Mouse (Mus musculus) stomach, postnatal 0 days (tissue): ENCODE results near the gene Scamp4. TPM values are rescaled to one million over a fixed set of nuclear protein-coding genes. Genes with fewer than 3 reads are reported as not detected.

ENCODE experiments used
- ATAC-seq: fragments of 200-750 bp; cut with Nextera tagmentation; 2 replicates; pipeline ENCODE4 v1.8.0; 2017; ENCODE audit not compliant: low FRiP score, low TSS enrichment
- DNase-seq: peaks from one replicate; pipeline ENCODE4 v3.0.0-alpha.2; 2016; ENCODE audit warnings: low spot score
- H3K27ac ChIP-seq: fragments of 300-500 bp; sonication (generic); replicated peaks from 2 replicates; pipeline ENCODE4 v1.5.1; 2014; ENCODE audit warnings: mild to moderate bottlenecking, control low read depth
- H3K27me3 ChIP-seq: fragments of 300-500 bp; sonication (generic); 2 replicates; pipeline ENCODE4 v1.6.1; 2014; ENCODE audit warnings: low read length; ENCODE audit not compliant: control insufficient read depth, insufficient read depth
- H3K36me3 ChIP-seq: fragments of 300-500 bp; sonication (generic); 2 replicates; pipeline ENCODE4 v1.6.1; 2014; ENCODE audit warnings: low read length, mixed read lengths; ENCODE audit not compliant: control insufficient read depth, insufficient read depth
- H3K4me1 ChIP-seq: fragments of 300-500 bp; sonication (generic); replicated peaks from 2 replicates; pipeline ENCODE4 v1.6.1; 2014; ENCODE audit warnings: antibody characterized with exemption; ENCODE audit not compliant: control insufficient read depth, insufficient read depth
- H3K4me2 ChIP-seq: fragments of 300-500 bp; sonication (generic); replicated peaks from 2 replicates; pipeline ENCODE4 v1.6.1; 2014; ENCODE audit warnings: low read depth, mild to moderate bottlenecking, control low read depth, moderate library complexity
- H3K4me3 ChIP-seq: fragments of 300-500 bp; sonication (generic); 2 replicates; pipeline ENCODE4 v1.5.1; 2014; ENCODE audit warnings: low read depth, low read length, control low read depth
- H3K9ac ChIP-seq: fragments of 300-500 bp; sonication (generic); 2 replicates; pipeline ENCODE4 v1.6.1; 2014; ENCODE audit warnings: mild to moderate bottlenecking, low read length, control low read depth, mixed read lengths
- H3K9me3 ChIP-seq: fragments of 300-500 bp; sonication (generic); 2 replicates; pipeline ENCODE4 v1.6.1; 2016; ENCODE audit warnings: low read length; ENCODE audit not compliant: control insufficient read depth
- CTCF ChIP-seq: IDR thresholded peaks from 2 replicates; pipeline ENCODE4 v1.5.1; 2016; ENCODE audit warnings: antibody characterized with exemption, low read depth, mild to moderate bottlenecking, moderate library complexity
- EP300 ChIP-seq: optimal IDR thresholded peaks from 2 replicates; pipeline ENCODE3; 2016; ENCODE audit warnings: antibody characterized with exemption
- WGBS: fragments of 180-500 bp; shearing (Covaris S2); extraction: QIAGEN DNeasy Blood & Tissue Kit; methylation state at CpG from one replicate; pipeline ENCODE4 v1.1.7; 2014; 5-methylcytosine and 5-hydroxymethylcytosine counted together
- microRNA-seq: library from miRNA; unstranded; fragments of <30 nt; microRNA quantifications from one replicate; pipeline ENCODE4, GENCODE M21; 2016
- polyA plus RNA-seq: library from polyadenylated mRNA; unstranded; fragments of >200 nt; fragmentation: Nextera tagmentation; extraction: Ambion mirVana; gene quantifications from 2 replicates; pipeline ENCODE4 v1.2.1, GENCODE M21; 2015

Gene Scamp4
- polyA plus RNA-seq, 1 experiment from 2014 or later: 67.8 TPM

DNA sequence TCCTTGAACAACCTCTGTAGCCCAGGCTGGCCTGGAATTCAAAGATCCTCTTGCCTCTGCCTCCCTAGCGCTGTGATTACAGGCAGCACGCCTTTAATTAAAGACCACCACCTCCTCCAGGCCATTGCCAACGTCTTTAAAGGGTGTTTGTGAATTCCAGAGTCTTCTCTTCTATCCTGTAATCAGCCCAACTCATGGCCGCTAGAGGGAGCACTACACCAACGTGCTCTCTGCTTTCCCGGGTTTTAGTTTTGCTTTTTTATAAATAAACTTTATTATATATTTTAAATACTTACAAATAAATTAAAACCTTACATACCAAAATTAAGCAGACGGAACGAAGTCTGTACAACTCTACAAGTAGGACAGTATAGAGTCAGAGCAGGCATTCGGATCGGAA lies 56.5 kb downstream of the Scamp4 start:
- Histone ChIP-seq H3K27ac (peak overlapping the region; percentile 53; the same call in 1 of the 2 replicates), H3K4me2 (peak overlapping the region; percentile 37), H3K4me1 (peaks cover 8% of the 10 kb centered on the region; the same call in 1 of the 2 replicates), H3K9me3 (no peaks in the 10 kb centered on the region), H3K4me3 (peak overlapping the region; percentile 20), H3K27me3 (no peaks in the 10 kb centered on the region), H3K9ac (0 out of 2 replicates have a peak overlapping the region, but pooled peaks have one; percentile 32), H3K36me3 (no peaks in the 10 kb centered on the region)
- 7% methylated on average over 10 of the region's 10 CpGs for WGBS
- DNase-seq (peak; percentile 69), ATAC-seq (no peak)
- TF ChIP-seq EP300 (no peak), CTCF (peak; percentile 84)

DNA sequence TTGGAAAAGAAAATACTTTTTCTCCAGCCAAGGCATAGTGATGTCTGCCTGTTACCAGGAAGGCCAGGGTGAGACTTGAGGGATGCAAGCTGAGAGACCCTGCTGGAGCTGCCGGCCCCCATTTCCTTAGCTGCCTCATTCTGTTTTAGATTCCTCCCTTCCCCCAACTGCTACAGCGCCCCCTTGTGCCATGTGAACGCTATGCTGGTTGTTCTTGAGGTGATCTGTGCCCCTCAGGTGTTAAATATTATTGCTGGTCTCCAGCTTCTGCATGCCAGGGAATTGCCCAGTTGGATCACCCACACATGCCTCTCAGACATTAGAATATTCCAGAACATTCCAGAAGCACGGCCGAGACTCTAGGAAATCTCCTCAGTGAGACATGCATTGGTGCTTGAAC lies 58.5 kb downstream of the Scamp4 start:
- 31% methylated on average over 5 of the region's 5 CpGs for WGBS
- Histone ChIP-seq H3K9ac (no peak overlapping the region), H3K27me3 (no peaks in the 10 kb centered on the region), H3K36me3 (peaks cover 4% of the 10 kb centered on the region), H3K4me2 (no peak overlapping the region), H3K4me3 (no peak overlapping the region), H3K9me3 (no peaks in the 10 kb centered on the region), H3K4me1 (peaks cover 6% of the 10 kb centered on the region; the same call in 1 of the 2 replicates), H3K27ac (no peak overlapping the region)
- DNase-seq (peak; percentile 71), ATAC-seq (no peak)
- TF ChIP-seq CTCF: peak; percentile 80
- TF ChIP-seq EP300: no peak

DNA sequence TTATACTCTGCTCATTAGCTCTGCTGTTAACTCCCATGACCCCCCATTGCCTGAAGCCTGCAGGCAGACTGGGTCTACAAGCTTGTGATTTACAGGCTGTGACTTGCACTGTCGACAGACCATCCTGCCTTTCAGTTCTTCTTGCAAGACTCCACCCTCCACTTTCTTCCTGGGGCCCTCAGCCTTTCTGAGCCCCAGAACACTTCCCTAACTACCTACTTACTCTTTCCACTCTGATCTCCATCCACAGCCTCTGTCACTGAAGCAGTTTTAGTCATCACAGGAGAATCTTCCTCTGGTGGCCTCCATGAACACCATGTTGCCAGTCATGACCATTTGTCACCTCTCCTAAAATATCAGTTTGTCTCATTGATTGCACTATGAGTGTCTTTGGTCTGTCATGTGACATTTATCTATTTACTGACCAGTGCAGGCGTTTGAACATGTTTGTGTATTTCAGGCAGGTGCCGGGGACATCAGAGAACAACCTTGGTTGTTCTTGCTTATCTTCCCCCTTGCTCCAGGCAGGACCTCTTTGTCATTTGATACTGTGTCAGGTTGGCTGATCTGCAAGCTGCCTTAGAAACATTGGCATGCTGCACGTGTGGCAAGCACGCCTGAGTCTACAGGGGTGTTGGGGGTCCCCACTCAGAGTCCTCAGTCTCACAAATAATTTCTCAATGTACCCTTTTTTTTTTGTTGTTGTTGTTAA lies 61.0 kb downstream of the Scamp4 start:
- 26% methylated on average over 5 of the region's 5 CpGs for WGBS
- Histone ChIP-seq H3K4me3 (no peak overlapping the region), H3K4me2 (no peak overlapping the region), H3K9me3 (no peaks in the 10 kb centered on the region), H3K27ac (peak overlapping the region; percentile 94), H3K4me1 (peaks cover 6% of the 10 kb centered on the region; the same call in 1 of the 2 replicates), H3K27me3 (no peaks in the 10 kb centered on the region), H3K9ac (no peak overlapping the region), H3K36me3 (peaks cover 24% of the 10 kb centered on the region)
- DNase-seq (no peak), ATAC-seq (no peak)
- no peak for TF ChIP-seq EP300
- no peak for TF ChIP-seq CTCF

DNA sequence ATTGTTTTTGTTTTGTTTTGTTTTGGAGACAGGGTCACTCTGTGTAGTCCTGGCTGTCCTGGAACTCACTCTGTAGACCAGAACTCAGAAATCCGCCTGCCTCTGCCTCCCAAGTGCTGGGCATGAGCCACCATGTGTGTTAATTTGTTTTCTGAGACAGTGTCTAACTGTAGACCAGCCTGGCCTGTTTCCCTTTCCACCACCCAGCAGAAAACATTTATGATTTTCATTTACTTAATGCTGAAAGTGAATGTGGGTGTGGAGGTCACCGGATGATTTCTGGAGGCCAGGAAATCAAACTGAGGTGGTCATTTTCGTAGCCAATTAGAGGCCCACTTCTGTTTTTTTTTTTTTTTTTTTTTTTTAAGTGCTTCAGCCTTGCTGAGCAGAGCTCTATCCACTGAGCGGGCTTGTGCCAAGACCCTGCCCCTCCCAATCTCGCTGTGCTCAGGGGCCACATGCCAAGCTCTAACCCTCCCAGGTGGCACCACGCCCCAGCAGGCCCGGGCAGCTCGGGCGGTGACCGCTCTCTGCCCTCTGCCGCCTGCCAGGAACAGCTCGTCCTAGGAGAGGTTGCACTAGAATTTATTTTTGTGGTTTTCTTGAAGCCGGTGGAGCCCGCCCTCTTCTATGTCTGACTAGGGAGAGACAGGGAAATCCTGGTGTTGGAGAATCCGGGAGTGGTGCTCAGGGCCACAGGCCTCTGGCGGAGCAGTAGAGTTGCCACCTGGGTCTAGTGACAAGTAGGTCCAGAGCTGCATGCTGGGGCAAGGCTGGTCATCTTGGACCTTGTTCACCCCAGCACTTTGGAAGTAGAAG lies 61.7 kb downstream of the Scamp4 start:
- H3K4me1 ChIP-seq: peaks cover 6% of the 10 kb centered on the region; the same call in 1 of the 2 replicates
- H3K4me3 ChIP-seq: no peak overlapping the region
- H3K36me3 ChIP-seq: peaks cover 31% of the 10 kb centered on the region
- WGBS: 10% methylated on average over 16 of the region's 16 CpGs
- peak; percentile 85 for ATAC-seq
- peak overlapping the region; percentile 35; the same call in 1 of the 2 replicates for H3K4me2 ChIP-seq
- peak overlapping the region; percentile 94 for H3K27ac ChIP-seq
- peak; percentile 24; the same call in 1 of the 2 replicates for TF ChIP-seq CTCF
- TF ChIP-seq EP300: peak; percentile 93
- peak overlapping the region; percentile 43; the same call in 1 of the 2 replicates for H3K9ac ChIP-seq
- no peaks in the 10 kb centered on the region for H3K27me3 ChIP-seq
- H3K9me3 ChIP-seq: no peaks in the 10 kb centered on the region
- DNase-seq: peak; percentile 91

DNA sequence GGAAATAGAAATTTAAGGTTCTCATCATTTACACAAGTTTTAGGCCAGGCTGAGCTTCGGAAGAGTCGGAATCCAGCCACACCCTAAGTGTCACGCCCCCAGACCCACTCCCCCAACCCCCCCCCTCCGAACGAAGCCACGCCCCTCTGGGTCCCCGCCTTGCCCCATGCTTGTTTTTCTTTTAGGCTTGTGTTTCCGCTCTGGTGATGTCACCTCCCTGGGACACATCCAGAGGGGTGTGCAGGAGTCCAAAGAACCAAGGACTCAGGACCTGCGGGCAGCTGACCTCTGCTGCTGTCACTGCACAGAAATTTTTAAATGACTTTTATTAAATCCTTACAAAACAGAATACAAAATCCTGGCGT lies 62.3 kb downstream of the Scamp4 start:
- peak overlapping the region; percentile 94 for H3K27ac ChIP-seq
- H3K9me3 ChIP-seq: no peaks in the 10 kb centered on the region
- peaks cover 36% of the 10 kb centered on the region for H3K36me3 ChIP-seq
- ATAC-seq (peak; percentile 63), DNase-seq (peak; percentile 74)
- H3K4me2 ChIP-seq: peak overlapping the region; percentile 35; the same call in 1 of the 2 replicates
- WGBS: 2% methylated on average over 10 of the region's 10 CpGs
- no peak overlapping the region for H3K4me3 ChIP-seq
- peaks cover 6% of the 10 kb centered on the region; the same call in 1 of the 2 replicates for H3K4me1 ChIP-seq
- H3K27me3 ChIP-seq: no peaks in the 10 kb centered on the region
- peak overlapping the region; percentile 43; the same call in 1 of the 2 replicates for H3K9ac ChIP-seq
- TF ChIP-seq EP300 (no peak), CTCF (no peak)

Small RNAs within 50 kb of the gene (microRNA-seq; reads per million reads assigned to microRNA genes)
- not detected for gene Mir6912

Other genes with a start within 250 kb of the Scamp4 start
- 0.07 TPM in 2 replicates for gene Plk5, start 246.4 kb upstream of the Scamp4 start, polyA plus RNA-seq
- 4.1 and 4.5 TPM in 2 replicates for gene Mex3d, start 215.2 kb upstream of the Scamp4 start, polyA plus RNA-seq
- gene Mbd3, start 203.3 kb upstream of the Scamp4 start, polyA plus RNA-seq: 81.1 and 82.9 TPM in 2 replicates
- 859 and 899 TPM in 2 replicates for gene Uqcr11, start 196.0 kb upstream of the Scamp4 start, polyA plus RNA-seq
- 30.9 and 37.0 TPM in 2 replicates for gene Tcf3, start 169.2 kb upstream of the Scamp4 start, polyA plus RNA-seq
- 0.01 and 0.02 TPM in 2 replicates for gene Onecut3, start 108.0 kb upstream of the Scamp4 start, polyA plus RNA-seq
- gene Atp8b3, start 63.7 kb upstream of the Scamp4 start, polyA plus RNA-seq: 0.02 and 0.10 TPM in 2 replicates
- 7.1 and 8.5 TPM in 2 replicates for gene Rexo1, start 41.3 kb upstream of the Scamp4 start, polyA plus RNA-seq
- 8.3 and 8.4 TPM in 2 replicates for gene Klf16, start 25.6 kb upstream of the Scamp4 start, polyA plus RNA-seq
- 92.5 and 103 TPM in 2 replicates for gene Abhd17a, start 12.5 kb upstream of the Scamp4 start, polyA plus RNA-seq
- gene Adat3, start within 50 bp of the Scamp4 start, polyA plus RNA-seq: 4.1 and 4.3 TPM in 2 replicates
- 1.4 and 1.7 TPM in 2 replicates for gene Gm49322, start 3.1 kb downstream of the Scamp4 start, polyA plus RNA-seq
- 75.4 and 83.9 TPM in 2 replicates for gene Csnk1g2, start 20.0 kb downstream of the Scamp4 start, polyA plus RNA-seq
- gene Btbd2, start 54.2 kb downstream of the Scamp4 start, polyA plus RNA-seq: 28.3 and 30.0 TPM in 2 replicates
- gene Mknk2, start 75.2 kb downstream of the Scamp4 start, polyA plus RNA-seq: 55.2 and 61.7 TPM in 2 replicates
- gene Mob3a, start 99.1 kb downstream of the Scamp4 start, polyA plus RNA-seq: 22.9 and 23.9 TPM in 2 replicates
- gene Izumo4, start 99.3 kb downstream of the Scamp4 start, polyA plus RNA-seq: 14.8 and 18.0 TPM in 2 replicates
- gene Ap3d1, start 139.4 kb downstream of the Scamp4 start, polyA plus RNA-seq: 38.7 and 42.7 TPM in 2 replicates
- gene Dot1l, start 152.3 kb downstream of the Scamp4 start, polyA plus RNA-seq: 5.4 and 6.2 TPM in 2 replicates
- gene Sf3a2, start 195.3 kb downstream of the Scamp4 start, polyA plus RNA-seq: 27.7 and 31.8 TPM in 2 replicates
- 62.0 and 65.8 TPM in 2 replicates for gene Plekhj1, start 195.8 kb downstream of the Scamp4 start, polyA plus RNA-seq
- 6.8 and 6.9 TPM in 2 replicates for gene Amh, start 202.4 kb downstream of the Scamp4 start, polyA plus RNA-seq
- gene Jsrp1, start 210.6 kb downstream of the Scamp4 start, polyA plus RNA-seq: 0.86 and 0.96 TPM in 2 replicates
- gene Oaz1, start 223.8 kb downstream of the Scamp4 start, polyA plus RNA-seq: 1,070 and 1,103 TPM in 2 replicates
- gene Lingo3, start 241.2 kb downstream of the Scamp4 start, polyA plus RNA-seq: 0.12 and 0.17 TPM in 2 replicates